Mouse (Mus musculus): ENCODE results near the gene Pcna. TPM values are rescaled to one million over a fixed set of nuclear protein-coding genes. Genes with fewer than 3 reads are reported as not detected.
A peak's percentile ranks its signal among the peaks of the same experiment; 100 is the strongest.

The Pcna gene
- total and polyA plus RNA-seq, 3 experiments, result 308 to 541 (median 427) TPM

DNA sequence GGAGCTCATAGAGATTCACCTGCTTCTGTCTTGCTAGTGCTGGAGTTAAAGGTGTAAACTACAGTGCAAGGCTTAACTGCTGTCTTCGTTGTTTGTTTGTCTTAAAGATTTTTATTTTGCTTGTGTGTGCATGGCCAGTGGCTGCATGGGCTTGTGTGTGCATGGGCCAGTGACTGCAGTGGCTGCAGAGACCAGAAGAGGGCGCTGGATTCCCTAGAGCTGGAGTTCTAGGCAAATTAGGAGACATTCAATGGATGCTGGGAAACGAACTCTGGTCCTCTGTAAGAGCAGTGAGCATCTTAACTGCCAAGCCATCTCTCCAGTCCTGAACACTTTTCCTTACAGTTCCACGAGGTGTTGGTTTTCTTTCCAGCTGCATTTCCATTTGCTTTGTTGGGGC lies 22.4 kb upstream of the Pcna start:
- H3K4me1 ChIP-seq (ENCODE audit: control insufficient read depth in 1 of 2, insufficient read depth in 2 of 2, low read length in 2 of 2), result no peaks in the 10 kb centered on the region; a peak in 1 of 4 replicates
- H3K36me3 ChIP-seq (ENCODE audit: control insufficient read depth in 1 of 2, insufficient read depth in 2 of 2, low read length in 2 of 2), result no peaks in the 10 kb centered on the region; a peak in 1 of 4 replicates
- H3K9me3 ChIP-seq (replicated peaks; ENCODE audit: insufficient read depth, low read length), result no peaks in the 10 kb centered on the region
- no peak for TF ChIP-seq ZMIZ1 (IDR thresholded peaks at IDR 0.05; ENCODE audit: low read depth, low read length)
- TF ChIP-seq CHD2 (IDR thresholded peaks at IDR 0.05; ENCODE audit: low read length), result no peak
- no peak for TF ChIP-seq MYC (IDR thresholded peaks at IDR 0.05; ENCODE audit: low read depth, low read length)
- peak; percentile 37 to 51 (median 46) for TF ChIP-seq CTCF (IDR thresholded peaks at IDR 0.05 in 2 of 3, conservative IDR thresholded peaks at IDR 0.05 in 1 of 3; ENCODE audit: control insufficient read depth in 1 of 3, insufficient read depth in 1 of 3, low read depth in 2 of 3, low read length in 3 of 3, poor library complexity in 1 of 3, severe bottlenecking in 1 of 3)
- DNase-seq (ENCODE audit: low read depth, low spot score), result peak; percentile 24
- H3K27me3 ChIP-seq (ENCODE audit: control insufficient read depth in 1 of 2, insufficient read depth in 2 of 2, low read length in 2 of 2), result no peaks in the 10 kb centered on the region
- no peak overlapping the region for H3K4me3 ChIP-seq (ENCODE audit: control insufficient read depth in 1 of 2, insufficient read depth in 1 of 2, low read depth in 2 of 2, low read length in 2 of 2)
- no peak overlapping the region for H3K27ac ChIP-seq (ENCODE audit: control insufficient read depth, low read depth, low read length)
- no peak overlapping the region for H3K9ac ChIP-seq (ENCODE audit: control insufficient read depth, low read depth, low read length, poor library complexity, severe bottlenecking)
- H3K79me2 ChIP-seq (ENCODE audit: control insufficient read depth, insufficient read depth, low read length, poor library complexity), result peaks cover 16% of the 10 kb centered on the region

DNA sequence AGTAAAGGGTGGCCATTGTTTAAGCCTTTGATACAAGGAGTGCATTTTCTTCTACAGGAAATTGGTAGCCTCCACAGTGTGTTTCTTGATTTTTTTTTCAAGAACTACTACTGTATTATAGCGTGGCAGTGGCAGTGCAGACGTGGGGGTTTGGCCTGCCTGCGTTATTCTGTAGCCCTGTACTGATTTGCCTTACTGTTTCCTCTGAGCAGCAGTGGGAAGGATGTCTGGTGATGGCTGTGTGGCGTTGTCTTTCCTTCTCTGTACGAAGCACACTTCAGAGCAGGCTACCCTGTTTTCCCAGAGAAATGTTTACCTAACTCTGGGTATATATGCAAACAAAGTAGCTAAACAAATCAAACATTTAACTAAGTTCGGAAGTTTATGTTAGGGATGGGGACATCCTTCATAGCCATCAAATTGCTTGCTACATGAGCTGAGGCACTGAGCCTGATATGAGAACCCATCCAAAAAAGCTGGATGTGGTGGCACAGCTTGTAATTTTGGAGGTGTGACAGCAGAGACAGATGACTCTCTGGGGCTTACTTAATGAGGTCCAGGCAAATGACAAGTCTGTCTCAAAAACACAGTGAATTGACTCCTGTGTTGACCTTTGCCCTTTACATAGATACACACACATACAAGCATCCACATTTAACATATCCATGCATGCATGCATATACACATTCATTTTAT lies 19.7 kb upstream of the Pcna start:
- no peak for TF ChIP-seq MYC (IDR thresholded peaks at IDR 0.05; ENCODE audit: low read depth, low read length)
- no peak for TF ChIP-seq NRF1 (IDR thresholded peaks at IDR 0.05; ENCODE audit: insufficient read depth, low read depth, low read length, poor library complexity, severe bottlenecking)
- no peak for TF ChIP-seq ZNF384 (IDR thresholded peaks at IDR 0.05; ENCODE audit: low read depth, low read length)
- TF ChIP-seq E2F4 (IDR thresholded peaks at IDR 0.05; ENCODE audit: borderline replicate concordance, low read depth, low read length), result no peak
- no peak for TF ChIP-seq ELF1 (IDR thresholded peaks at IDR 0.05; ENCODE audit: low read depth, low read length)
- TF ChIP-seq POLR2A (IDR thresholded peaks at IDR 0.05; ENCODE audit: control insufficient read depth in 1 of 2, insufficient read depth in 1 of 2, low read depth in 1 of 2, low read length in 2 of 2, poor library complexity in 1 of 2), result no peak
- TF ChIP-seq GATA1 (IDR thresholded peaks at IDR 0.05; ENCODE audit: low read depth, low read length), result no peak
- no peak for TF ChIP-seq CHD1 (IDR thresholded peaks at IDR 0.05; ENCODE audit: low read depth, low read length)
- no peak for TF ChIP-seq SMC3 (IDR thresholded peaks at IDR 0.05; ENCODE audit: low read depth, low read length)
- no peak for TF ChIP-seq BHLHE40 (IDR thresholded peaks at IDR 0.05; ENCODE audit: borderline replicate concordance, low read depth, low read length)
- TF ChIP-seq TCF12 (IDR thresholded peaks at IDR 0.05; ENCODE audit: low read depth, low read length), result no peak
- no peak for TF ChIP-seq USF1 (IDR thresholded peaks at IDR 0.05; ENCODE audit: low read depth, low read length)
- TF ChIP-seq JUND (IDR thresholded peaks at IDR 0.05; ENCODE audit: low read depth, low read length), result no peak
- no peak for TF ChIP-seq ETS1 (IDR thresholded peaks at IDR 0.05; ENCODE audit: low read depth, low read length)
- TF ChIP-seq NELFE (IDR thresholded peaks at IDR 0.05; ENCODE audit: low read depth, low read length), result no peak
- TF ChIP-seq POLR2AphosphoS5 (IDR thresholded peaks at IDR 0.05; ENCODE audit: borderline replicate concordance, low read depth, low read length), result no peak
- no peak for TF ChIP-seq SIN3A (IDR thresholded peaks at IDR 0.05; ENCODE audit: low read length)
- Histone ChIP-seq H3K27ac (ENCODE audit: control insufficient read depth, low read depth, low read length) (no peak overlapping the region), H3K4me3 (ENCODE audit: control insufficient read depth in 1 of 2, insufficient read depth in 1 of 2, low read depth in 2 of 2, low read length in 2 of 2) (no peak overlapping the region)

More for the DNA sequence above, 19.7 kb upstream of the Pcna start:
- Histone ChIP-seq H3K36me3 (ENCODE audit: control insufficient read depth in 1 of 2, insufficient read depth in 2 of 2, low read length in 2 of 2) (peaks cover 0 to 5% of the 10 kb centered on the region in 2 experiments; a peak in 2 of 4 replicates), H3K79me2 (ENCODE audit: control insufficient read depth, insufficient read depth, low read length, poor library complexity) (peaks cover 28% of the 10 kb centered on the region), H3K4me1 (ENCODE audit: control insufficient read depth in 1 of 2, insufficient read depth in 2 of 2, low read length in 2 of 2) (peaks cover 0 to 7% of the 10 kb centered on the region in 2 experiments; a peak in 1 of 4 replicates), H3K9me3 (replicated peaks; ENCODE audit: insufficient read depth, low read length) (no peaks in the 10 kb centered on the region), H3K27me3 (ENCODE audit: control insufficient read depth in 1 of 2, insufficient read depth in 2 of 2, low read length in 2 of 2) (no peaks in the 10 kb centered on the region), H3K9ac (ENCODE audit: control insufficient read depth, low read depth, low read length, poor library complexity, severe bottlenecking) (no peak overlapping the region)
- DNase-seq (ENCODE audit: low read depth, low spot score), result no peak
